Mouse (Mus musculus): Measurements from ENCODE around the gene Exosc1.

GRCm38 (mm10) chr19:41934124-41934523 is 901 bp upstream of the Exosc1 start:
- no peak for TF ChIP-seq CTCF (IDR thresholded peaks at IDR 0.05; ENCODE audit: low read depth)
- no peak for TF ChIP-seq EP300 (IDR thresholded peaks at IDR 0.05; ENCODE audit: low read depth)

Measured in liver, postnatal 0 days (tissue).